Mouse (Mus musculus) gastrocnemius, postnatal 14 days (tissue): ENCODE data around the gene Kalrn. TPM values are rescaled to one million over a fixed set of nuclear protein-coding genes. Genes with fewer than 3 reads are reported as not detected.

ENCODE experiments used
- DNase-seq: peaks from one replicate; pipeline ENCODE4 v3.0.0; 2021; ENCODE audit warnings: mixed read lengths
- intact Hi-C: fragments of 180-260 bp; cut with DNase I; formaldehyde crosslinking; loops from one replicate; pipeline ENCODE4 v1.15.1; 2025; ENCODE audit warnings: low total_unique reads
- total RNA-seq, 2 experiments: library from RNA; stranded (reverse); gene quantifications; 2 replicates each; pipeline ENCODE4 v1.2.3; 2021

The Kalrn gene
- total RNA-seq, 2 experiments from 2014 or later, result 16.3 to 20.2 TPM

DNA sequence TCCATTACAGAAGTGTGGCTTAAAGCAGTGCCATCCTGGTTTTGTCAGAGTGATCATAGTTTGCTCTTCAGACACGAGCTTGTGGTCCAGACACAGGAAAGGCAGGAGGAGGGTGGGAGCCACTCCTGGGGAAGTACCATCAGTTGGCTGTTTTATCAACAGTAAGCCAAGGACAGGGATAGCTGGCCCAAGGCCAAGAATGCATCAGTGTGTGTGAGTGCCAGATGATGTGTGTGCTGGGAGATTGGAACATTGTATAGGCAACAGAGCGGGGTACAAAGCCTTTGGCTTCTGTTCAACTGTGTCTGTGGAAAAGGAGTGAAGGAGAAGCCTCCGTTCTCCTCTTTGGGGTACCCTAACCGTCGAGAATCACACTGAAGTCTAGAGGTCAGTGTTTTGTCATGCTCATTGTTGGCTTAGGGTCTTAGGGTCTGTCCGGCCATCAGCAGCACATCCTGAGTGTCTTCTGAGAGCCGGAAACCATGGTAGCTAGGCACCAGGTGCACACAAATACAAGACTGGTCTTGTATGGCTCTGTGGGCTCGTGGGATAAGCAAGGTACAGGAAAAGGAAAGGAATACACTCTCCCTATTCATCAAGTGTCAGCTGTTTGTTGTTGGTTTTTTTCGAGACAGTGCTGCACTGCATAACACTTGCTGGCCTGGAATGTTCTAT lies 644.4 kb downstream of the Kalrn start:
- no peak for DNase-seq
- intact Hi-C loops, result no loop called here

DNA sequence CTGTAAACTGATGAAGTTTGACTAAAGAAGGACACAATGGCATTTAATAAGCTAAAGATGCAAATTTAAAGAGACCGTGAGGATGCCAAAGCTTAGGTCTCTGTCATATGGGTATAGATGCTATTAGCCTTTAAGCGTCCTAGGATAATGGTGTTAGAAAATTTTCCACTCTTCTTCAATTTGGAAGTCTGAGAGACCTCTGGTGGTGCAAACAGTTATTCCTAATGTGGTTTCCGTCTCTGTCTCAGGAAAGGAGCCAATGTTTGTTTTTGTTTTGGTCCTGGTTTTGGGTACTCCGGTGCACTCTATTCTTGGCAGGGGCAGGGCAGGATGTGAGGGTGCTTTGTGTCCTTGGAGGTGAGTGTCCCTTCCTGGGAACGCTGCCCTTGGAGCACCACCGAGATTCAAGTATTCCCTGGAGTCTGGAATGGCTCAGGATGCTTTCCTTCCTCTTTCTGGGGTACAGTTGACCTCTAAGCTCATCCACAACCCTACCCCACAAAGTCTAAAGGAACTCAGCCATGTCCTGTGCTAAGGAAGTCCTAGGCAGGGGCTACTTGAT lies 646.0 kb downstream of the Kalrn start:
- intact Hi-C loops, result no loop called here
- DNase-seq, result no peak

- no peak for DNase-seq
- intact Hi-C loops, result no loop called here
Measured at GRCm38 (mm10) chr16:33923758-33924157, 649.6 kb downstream of the Kalrn start.

DNA sequence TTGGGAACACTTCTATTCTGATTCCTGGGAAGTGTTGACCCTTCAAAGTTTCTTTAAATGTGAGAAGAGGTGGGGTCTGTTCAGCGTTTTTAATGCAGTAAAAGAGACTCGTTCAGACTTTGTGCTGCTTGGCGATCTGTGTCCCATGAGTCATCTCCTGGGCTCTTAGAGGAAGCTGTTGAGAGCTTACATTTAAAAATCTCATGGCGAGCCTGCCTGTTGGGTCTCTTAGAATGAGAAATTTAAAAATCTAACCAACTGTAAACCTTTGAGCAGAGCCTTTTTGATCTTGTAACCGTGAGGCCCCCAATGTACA lies 650.4 kb downstream of the Kalrn start:
- intact Hi-C loops, result no loop called here
- no peak for DNase-seq

DNA sequence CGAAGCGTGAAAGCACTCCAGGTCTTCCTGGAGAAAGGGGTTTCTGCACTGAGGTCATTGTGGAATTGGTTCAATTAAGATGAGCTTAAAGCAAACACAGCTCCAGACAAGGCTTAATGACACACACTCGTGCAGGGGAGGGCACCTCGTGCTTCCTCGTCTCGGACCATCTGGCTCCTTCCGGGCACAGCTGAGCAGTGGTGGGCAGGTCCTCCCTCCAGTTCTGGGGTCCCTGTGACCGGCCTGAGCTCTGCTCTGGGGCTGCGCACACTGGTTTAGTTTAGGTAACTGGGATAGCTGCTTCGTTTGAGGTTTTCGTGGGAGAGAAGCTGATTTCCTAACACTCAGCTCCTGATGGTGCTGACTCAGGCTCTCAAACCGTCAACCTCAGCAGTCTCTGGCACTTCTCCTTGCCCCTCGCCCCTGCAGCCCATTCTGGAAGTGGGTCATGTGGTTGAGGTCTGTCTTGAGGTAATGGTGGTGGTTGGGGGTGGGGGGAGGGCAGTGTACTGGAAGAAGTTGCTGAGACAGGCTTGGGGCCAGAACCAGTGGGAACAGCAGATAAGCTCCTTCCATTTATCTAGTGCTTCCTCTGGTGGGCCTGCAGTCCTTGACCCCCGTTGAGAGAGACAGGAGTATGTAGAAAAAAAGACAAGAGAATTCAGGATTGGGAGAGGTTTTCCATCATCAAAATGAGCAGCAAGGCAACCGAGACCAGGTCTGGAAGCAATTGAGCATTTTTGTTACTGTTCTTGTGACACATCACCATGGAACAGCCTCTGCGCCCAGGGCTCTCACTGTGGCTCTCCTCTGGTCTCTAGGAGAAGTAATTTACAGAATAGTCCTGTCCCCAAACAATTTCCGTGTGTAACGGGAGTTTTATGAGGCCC lies 651.0 kb downstream of the Kalrn start:
- intact Hi-C loops, result no loop called here
- DNase-seq, result no peak

DNA sequence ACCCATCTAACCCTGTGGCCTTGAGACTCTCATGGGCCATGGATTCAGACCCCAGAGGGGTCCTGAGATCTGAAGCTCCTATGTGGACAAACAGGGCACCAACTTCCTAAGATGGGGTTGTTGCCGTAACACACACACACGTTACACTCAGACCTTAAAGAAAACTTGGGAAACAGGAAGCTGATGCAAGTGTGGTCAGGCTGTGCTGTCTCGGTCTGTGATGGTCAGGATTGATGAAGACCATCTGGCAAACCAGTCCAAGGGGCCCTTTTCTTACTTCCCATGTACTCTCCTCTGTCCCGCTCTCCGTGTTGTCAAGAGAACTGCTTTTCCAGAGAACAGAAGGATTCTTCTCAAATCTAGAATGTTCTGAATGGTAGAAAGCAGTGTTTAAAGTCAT lies 651.8 kb downstream of the Kalrn start:
- DNase-seq, result no peak
- intact Hi-C loops, result no loop called here

Other genes starting within 250 kb of the Kalrn start
- gene Ropn1, start 76.4 kb upstream of the Kalrn start, total RNA-seq, result not detected
- 1 to 10 TPM; 2.5 to 2.6 TPM for gene Ccdc14, start 117.1 kb upstream of the Kalrn start, total RNA-seq
- 10 to 100 TPM; 30.8 to 35.8 TPM for gene Mylk, start 171.7 kb upstream of the Kalrn start, total RNA-seq